Mouse (Mus musculus): ENCODE data around the gene Rbfox2. TPM values are rescaled to one million over a fixed set of nuclear protein-coding genes. Genes with fewer than 3 reads are reported as not detected.

The Rbfox2 gene
- polyA plus RNA-seq, 1 experiment from 2014 or later = 81.5 TPM

DNA sequence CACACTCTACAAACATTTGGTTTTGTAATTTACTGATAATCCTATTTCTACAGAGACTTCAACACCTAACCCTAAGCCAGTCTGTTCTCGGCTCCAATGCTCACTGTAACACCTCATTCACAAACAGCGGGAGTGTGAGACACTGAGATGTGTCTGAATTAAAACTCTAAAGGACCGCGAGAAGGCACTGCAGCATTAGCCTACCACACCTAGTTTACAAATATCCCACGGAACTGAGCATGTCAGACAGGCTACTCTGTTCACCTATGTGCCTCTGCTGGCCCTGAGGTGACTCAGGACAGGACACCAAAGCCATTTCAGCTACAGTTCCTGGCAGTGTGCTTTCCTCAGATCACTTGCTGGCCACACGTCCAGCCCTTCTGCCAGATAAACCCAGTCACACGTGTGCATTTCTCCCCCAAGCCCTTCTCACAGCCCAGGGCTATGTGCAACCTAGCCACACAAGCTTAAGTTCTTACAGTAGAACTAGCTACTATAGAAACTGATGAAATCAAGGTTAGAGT, 79.9 kb downstream of the Rbfox2 start:
- ATAC-seq (replicated peaks; ENCODE audit: insufficient number of reproducible peaks, low FRiP score, low TSS enrichment) = no peak
- H3K27ac ChIP-seq (ENCODE audit: low read depth, low read length) = peak overlapping the region; percentile 30; the same call in 1 of the 2 replicates
- H3K36me3 ChIP-seq (ENCODE audit: control insufficient read depth, insufficient read depth, low read length) = no peaks in the 10 kb centered on the region
- peaks cover 11% of the 10 kb centered on the region for H3K4me1 ChIP-seq (ENCODE audit: control insufficient read depth, insufficient read depth, low read length)
- no peaks in the 10 kb centered on the region for H3K27me3 ChIP-seq (ENCODE audit: control insufficient read depth, insufficient read depth, low read length)
- no peak overlapping the region for H3K9ac ChIP-seq (ENCODE audit: low read depth, low read length)
- H3K4me2 ChIP-seq = no peak overlapping the region
- no peaks in the 10 kb centered on the region for H3K9me3 ChIP-seq (replicated peaks; ENCODE audit: control insufficient read depth, low read length)
- 37% methylated on average over 7 of the region's 7 CpGs for WGBS (ENCODE audit: insufficient replicate concordance)
- no peak overlapping the region for H3K4me3 ChIP-seq (ENCODE audit: low read depth, low read length)

DNA sequence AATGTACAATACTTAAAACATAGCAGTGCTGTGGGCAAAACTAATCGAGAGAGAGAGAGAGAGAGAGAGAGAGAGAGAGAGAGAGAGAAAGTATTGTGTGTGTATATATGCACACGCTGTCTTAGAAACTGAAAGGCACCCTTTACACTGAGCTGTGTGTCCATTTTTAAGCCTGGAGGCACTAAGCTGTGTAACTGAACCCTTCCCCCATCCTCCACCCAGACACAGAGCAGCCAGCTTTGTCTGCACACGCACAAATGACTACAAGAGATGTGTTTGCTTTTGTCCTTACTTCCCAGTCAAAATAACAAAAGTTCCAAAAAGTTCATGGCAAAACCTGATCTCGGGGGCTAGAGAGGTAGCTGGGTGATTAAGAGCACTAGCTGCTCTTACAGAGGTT, 80.9 kb downstream of the Rbfox2 start:
- Histone ChIP-seq H3K4me3 (ENCODE audit: low read depth, low read length) (no peak overlapping the region), H3K9ac (ENCODE audit: low read depth, low read length) (no peak overlapping the region), H3K4me1 (ENCODE audit: control insufficient read depth, insufficient read depth, low read length) (peaks cover 7% of the 10 kb centered on the region; the same call in 1 of the 2 replicates), H3K9me3 (replicated peaks; ENCODE audit: control insufficient read depth, low read length) (no peaks in the 10 kb centered on the region), H3K27ac (ENCODE audit: low read depth, low read length) (0 out of 2 replicates have a peak overlapping the region, but pooled peaks have one; percentile 10), H3K4me2 (no peak overlapping the region), H3K36me3 (ENCODE audit: control insufficient read depth, insufficient read depth, low read length) (no peaks in the 10 kb centered on the region), H3K27me3 (ENCODE audit: control insufficient read depth, insufficient read depth, low read length) (no peaks in the 10 kb centered on the region)
- WGBS (ENCODE audit: insufficient replicate concordance) = 54% methylated on average over 4 of the region's 4 CpGs
- ATAC-seq (replicated peaks; ENCODE audit: insufficient number of reproducible peaks, low FRiP score, low TSS enrichment) = no peak

DNA sequence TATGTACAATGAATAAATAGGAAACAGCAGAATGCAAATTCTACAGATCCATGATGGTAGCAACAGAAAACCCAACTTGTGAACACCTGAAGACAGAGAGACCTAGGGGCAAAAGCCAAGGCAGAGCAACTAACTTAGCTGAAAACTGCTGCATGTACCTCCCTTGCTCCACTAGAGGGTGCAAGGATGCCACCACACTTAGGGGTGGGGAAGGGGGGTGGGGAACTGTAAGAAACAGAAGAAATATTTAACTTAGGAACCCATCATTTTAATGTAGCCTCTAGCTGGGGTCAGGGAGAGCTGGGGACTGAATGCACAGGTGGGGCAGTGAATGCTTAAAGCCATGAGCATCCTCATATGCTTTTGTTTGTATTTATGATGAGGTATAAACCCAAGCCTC, 81.5 kb downstream of the Rbfox2 start:
- ATAC-seq (replicated peaks; ENCODE audit: insufficient number of reproducible peaks, low FRiP score, low TSS enrichment) = no peak; the same call in 1 of the 2 replicates
- Histone ChIP-seq H3K4me2 (no peak overlapping the region), H3K27me3 (ENCODE audit: control insufficient read depth, insufficient read depth, low read length) (no peaks in the 10 kb centered on the region), H3K9me3 (replicated peaks; ENCODE audit: control insufficient read depth, low read length) (no peaks in the 10 kb centered on the region), H3K4me3 (ENCODE audit: low read depth, low read length) (no peak overlapping the region), H3K9ac (ENCODE audit: low read depth, low read length) (no peak overlapping the region), H3K27ac (ENCODE audit: low read depth, low read length) (no peak overlapping the region), H3K4me1 (ENCODE audit: control insufficient read depth, insufficient read depth, low read length) (peaks cover 7% of the 10 kb centered on the region; the same call in 1 of the 2 replicates), H3K36me3 (ENCODE audit: control insufficient read depth, insufficient read depth, low read length) (no peaks in the 10 kb centered on the region)

DNA sequence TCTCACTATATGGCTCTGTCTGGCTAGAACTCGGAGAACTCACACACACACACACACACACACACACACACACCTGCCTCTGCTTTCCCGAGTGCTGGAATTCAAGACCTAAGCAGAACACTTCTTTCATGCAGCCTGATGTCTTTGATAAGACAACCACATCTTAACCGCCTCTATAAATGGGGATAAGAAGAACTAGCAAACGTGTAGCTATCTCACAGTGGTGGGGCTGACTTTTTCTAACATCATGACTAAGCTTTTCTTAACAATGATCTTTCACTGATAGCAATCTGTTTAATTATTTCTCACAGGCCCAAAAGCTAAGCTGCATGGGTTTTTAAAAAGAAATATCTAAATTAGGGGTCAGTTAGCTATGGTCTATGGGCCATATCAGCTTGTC, 86.0 kb downstream of the Rbfox2 start:
- Histone ChIP-seq H3K27ac (ENCODE audit: low read depth, low read length) (no peak overlapping the region), H3K9ac (ENCODE audit: low read depth, low read length) (no peak overlapping the region), H3K9me3 (replicated peaks; ENCODE audit: control insufficient read depth, low read length) (no peaks in the 10 kb centered on the region), H3K36me3 (ENCODE audit: control insufficient read depth, insufficient read depth, low read length) (no peaks in the 10 kb centered on the region), H3K4me3 (ENCODE audit: low read depth, low read length) (no peak overlapping the region), H3K4me2 (no peak overlapping the region), H3K4me1 (ENCODE audit: control insufficient read depth, insufficient read depth, low read length) (peaks cover 32% of the 10 kb centered on the region), H3K27me3 (ENCODE audit: control insufficient read depth, insufficient read depth, low read length) (no peaks in the 10 kb centered on the region)
- ATAC-seq (replicated peaks; ENCODE audit: insufficient number of reproducible peaks, low FRiP score, low TSS enrichment) = no peak
- WGBS (ENCODE audit: insufficient replicate concordance) = 60% methylated on average over 4 of the region's 4 CpGs

DNA sequence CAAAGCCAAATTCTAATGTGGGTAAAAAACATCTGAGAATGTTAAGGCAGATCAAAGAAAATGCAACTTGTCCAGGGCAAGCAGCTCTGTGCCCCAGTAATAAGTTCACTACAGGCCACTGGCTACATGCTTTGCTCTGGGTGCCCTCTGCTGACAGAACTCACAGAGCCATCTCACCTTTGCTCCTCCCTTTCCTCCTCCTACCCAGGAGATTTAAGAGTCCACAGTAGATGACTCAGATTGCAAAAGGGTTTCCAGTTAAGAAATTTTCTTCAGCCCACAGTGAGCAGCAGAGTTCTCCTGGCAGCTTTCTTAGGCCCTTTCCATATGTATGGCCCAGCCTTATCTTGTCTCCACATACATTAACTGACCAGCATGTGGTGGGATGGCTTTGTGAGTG, 86.7 kb downstream of the Rbfox2 start:
- Histone ChIP-seq H3K27me3 (ENCODE audit: control insufficient read depth, insufficient read depth, low read length) (no peaks in the 10 kb centered on the region), H3K9me3 (replicated peaks; ENCODE audit: control insufficient read depth, low read length) (no peaks in the 10 kb centered on the region), H3K4me3 (ENCODE audit: low read depth, low read length) (no peak overlapping the region), H3K4me2 (no peak overlapping the region), H3K36me3 (ENCODE audit: control insufficient read depth, insufficient read depth, low read length) (no peaks in the 10 kb centered on the region), H3K27ac (ENCODE audit: low read depth, low read length) (no peak overlapping the region), H3K4me1 (ENCODE audit: control insufficient read depth, insufficient read depth, low read length) (peaks cover 38% of the 10 kb centered on the region), H3K9ac (ENCODE audit: low read depth, low read length) (no peak overlapping the region)
- no peak for ATAC-seq (replicated peaks; ENCODE audit: insufficient number of reproducible peaks, low FRiP score, low TSS enrichment)

DNA sequence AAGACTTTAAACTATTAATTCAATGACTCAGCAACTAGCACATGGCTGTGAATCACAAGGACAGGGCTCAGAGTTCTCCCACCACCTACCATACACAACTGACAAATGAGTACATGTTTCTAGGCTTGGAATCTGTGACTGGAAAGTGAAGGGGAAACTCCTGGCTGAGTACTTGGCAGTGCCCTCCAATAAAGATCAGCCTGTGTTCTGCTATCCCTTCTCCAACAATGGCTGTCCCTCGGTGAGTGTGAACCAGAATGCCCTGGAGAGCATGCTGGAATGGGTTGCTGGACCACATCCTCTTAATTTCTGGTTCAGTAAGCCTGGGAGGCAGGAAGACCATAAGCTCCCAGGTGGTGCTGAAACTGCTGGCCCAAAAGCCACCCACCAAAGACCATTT, 87.2 kb downstream of the Rbfox2 start:
- Histone ChIP-seq H3K36me3 (ENCODE audit: control insufficient read depth, insufficient read depth, low read length) (no peaks in the 10 kb centered on the region), H3K27ac (ENCODE audit: low read depth, low read length) (no peak overlapping the region; the same call in 1 of the 2 replicates), H3K27me3 (ENCODE audit: control insufficient read depth, insufficient read depth, low read length) (no peaks in the 10 kb centered on the region), H3K9me3 (replicated peaks; ENCODE audit: control insufficient read depth, low read length) (no peaks in the 10 kb centered on the region), H3K4me2 (no peak overlapping the region), H3K9ac (ENCODE audit: low read depth, low read length) (no peak overlapping the region), H3K4me3 (ENCODE audit: low read depth, low read length) (no peak overlapping the region), H3K4me1 (ENCODE audit: control insufficient read depth, insufficient read depth, low read length) (peaks cover 41% of the 10 kb centered on the region)
- WGBS (ENCODE audit: insufficient replicate concordance) = 76% methylated on average over 1 of the region's 1 CpGs
- no peak for ATAC-seq (replicated peaks; ENCODE audit: insufficient number of reproducible peaks, low FRiP score, low TSS enrichment)

DNA sequence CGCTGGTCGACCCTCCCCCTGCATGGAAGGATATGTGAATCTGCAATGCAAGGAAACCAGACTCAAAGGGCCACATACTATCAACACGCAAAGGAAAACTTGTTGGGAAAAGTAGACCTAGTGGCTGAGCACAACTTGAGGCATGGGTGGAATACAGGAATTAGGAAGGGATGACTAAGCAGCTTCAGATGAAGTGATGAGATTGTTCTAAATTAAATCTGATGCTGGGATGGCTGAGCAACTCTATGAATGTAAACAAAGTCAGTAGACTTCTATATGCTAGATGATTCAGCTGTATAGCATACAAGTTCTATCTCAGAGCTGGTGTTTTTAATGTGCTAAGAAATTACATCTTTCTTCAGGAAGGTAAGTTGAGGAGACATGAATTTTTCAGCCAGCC, 88.8 kb downstream of the Rbfox2 start:
- Histone ChIP-seq H3K4me1 (ENCODE audit: control insufficient read depth, insufficient read depth, low read length) (peaks cover 57% of the 10 kb centered on the region), H3K9me3 (replicated peaks; ENCODE audit: control insufficient read depth, low read length) (no peaks in the 10 kb centered on the region), H3K36me3 (ENCODE audit: control insufficient read depth, insufficient read depth, low read length) (no peaks in the 10 kb centered on the region), H3K4me2 (no peak overlapping the region), H3K27ac (ENCODE audit: low read depth, low read length) (peak overlapping the region; percentile 46; the same call in 1 of the 2 replicates), H3K9ac (ENCODE audit: low read depth, low read length) (no peak overlapping the region), H3K4me3 (ENCODE audit: low read depth, low read length) (no peak overlapping the region), H3K27me3 (ENCODE audit: control insufficient read depth, insufficient read depth, low read length) (no peaks in the 10 kb centered on the region)
- WGBS (ENCODE audit: insufficient replicate concordance) = 81% methylated on average over 3 of the region's 3 CpGs
- no peak for ATAC-seq (replicated peaks; ENCODE audit: insufficient number of reproducible peaks, low FRiP score, low TSS enrichment)

DNA sequence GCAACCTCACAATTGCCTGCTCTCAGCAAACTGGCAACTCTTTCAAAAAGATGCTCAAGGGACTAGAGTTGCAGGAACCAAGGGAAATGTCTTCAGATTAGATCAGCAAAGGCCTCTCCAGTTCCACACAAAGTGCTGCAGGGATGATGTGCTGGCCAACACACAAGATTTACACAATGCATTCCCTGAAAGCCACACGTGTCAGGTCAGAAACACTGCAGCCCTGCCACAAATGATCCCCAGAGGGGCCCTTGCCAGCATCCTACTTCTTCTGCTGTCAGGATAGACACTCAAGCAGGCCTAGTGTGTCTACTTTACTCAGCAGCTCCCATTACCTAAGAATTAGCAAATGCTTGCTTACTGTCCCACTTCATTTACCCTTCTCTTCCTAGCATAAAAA, 89.3 kb downstream of the Rbfox2 start:
- Histone ChIP-seq H3K9me3 (replicated peaks; ENCODE audit: control insufficient read depth, low read length) (no peaks in the 10 kb centered on the region), H3K27me3 (ENCODE audit: control insufficient read depth, insufficient read depth, low read length) (no peaks in the 10 kb centered on the region), H3K4me2 (no peak overlapping the region), H3K4me1 (ENCODE audit: control insufficient read depth, insufficient read depth, low read length) (peaks cover 60% of the 10 kb centered on the region), H3K9ac (ENCODE audit: low read depth, low read length) (no peak overlapping the region), H3K4me3 (ENCODE audit: low read depth, low read length) (no peak overlapping the region), H3K36me3 (ENCODE audit: control insufficient read depth, insufficient read depth, low read length) (no peaks in the 10 kb centered on the region), H3K27ac (ENCODE audit: low read depth, low read length) (peak overlapping the region; percentile 46)
- 43% methylated on average over 1 of the region's 1 CpGs for WGBS (ENCODE audit: insufficient replicate concordance)
- ATAC-seq (replicated peaks; ENCODE audit: insufficient number of reproducible peaks, low FRiP score, low TSS enrichment) = no peak

DNA sequence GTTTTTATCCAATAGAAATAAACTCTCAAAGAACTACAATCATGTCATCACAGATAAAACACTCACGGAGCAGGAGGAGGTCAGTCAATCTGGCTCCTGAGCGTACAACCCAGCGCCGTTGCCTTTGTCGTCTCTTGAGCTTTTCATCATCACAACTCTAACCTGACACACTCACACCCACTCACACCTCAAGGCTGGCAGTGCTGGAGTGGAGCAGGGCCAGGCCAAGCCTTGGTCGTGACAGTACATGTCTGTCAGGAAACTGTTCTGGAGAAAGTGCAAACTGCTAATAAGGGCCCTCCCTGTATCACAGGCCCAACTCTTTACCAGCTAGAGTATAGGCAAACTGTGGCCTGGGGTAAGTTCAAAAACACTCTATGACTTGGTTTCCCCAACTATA, 90.1 kb downstream of the Rbfox2 start:
- 45% methylated on average over 6 of the region's 6 CpGs for WGBS (ENCODE audit: insufficient replicate concordance)
- Histone ChIP-seq H3K4me2 (no peak overlapping the region), H3K27me3 (ENCODE audit: control insufficient read depth, insufficient read depth, low read length) (no peaks in the 10 kb centered on the region), H3K4me1 (ENCODE audit: control insufficient read depth, insufficient read depth, low read length) (peaks cover 65% of the 10 kb centered on the region), H3K36me3 (ENCODE audit: control insufficient read depth, insufficient read depth, low read length) (no peaks in the 10 kb centered on the region), H3K4me3 (ENCODE audit: low read depth, low read length) (no peak overlapping the region), H3K9ac (ENCODE audit: low read depth, low read length) (peak overlapping the region; percentile 31; the same call in 1 of the 2 replicates), H3K27ac (ENCODE audit: low read depth, low read length) (peak overlapping the region; percentile 89), H3K9me3 (replicated peaks; ENCODE audit: control insufficient read depth, low read length) (no peaks in the 10 kb centered on the region)
- no peak for ATAC-seq (replicated peaks; ENCODE audit: insufficient number of reproducible peaks, low FRiP score, low TSS enrichment)
